Mouse (Mus musculus) urinary bladder, adult 18-20 months (tissue): ENCODE data around the gene Ghrh.

Experiments
- DNase-seq, 2 experiments: peaks; one replicate each; pipeline ENCODE4 v3.0.0; 2022; ENCODE audit warnings: low spot score in 2 of 2, mixed read lengths in 2 of 2

The Ghrh gene

GRCm38 (mm10) chr2:157349121-157349778, 1.9 kb upstream of the Ghrh start:
- no peak for DNase-seq

- no peak for DNase-seq
Measured at GRCm38 (mm10) chr2:157343337-157343736, 4.0 kb downstream of the Ghrh start.

GRCm38 (mm10) chr2:157342328-157342926, 4.9 kb downstream of the Ghrh start:
- DNase-seq, result no peak

- DNase-seq, result peak; percentile 45 to 61
Measured at GRCm38 (mm10) chr2:157341554-157342270, 5.6 kb downstream of the Ghrh start.

- DNase-seq, result no peak
Measured at GRCm38 (mm10) chr2:157340221-157340741, 7.0 kb downstream of the Ghrh start.

GRCm38 (mm10) chr2:157339532-157339931, 7.8 kb downstream of the Ghrh start:
- DNase-seq, result no peak

GRCm38 (mm10) chr2:157338663-157339062, 8.6 kb downstream of the Ghrh start:
- peak; percentile 47 to 49 for DNase-seq

GRCm38 (mm10) chr2:157332059-157332458, 15.2 kb downstream of the Ghrh start:
- DNase-seq, result no peak

GRCm38 (mm10) chr2:157328570-157328969, 18.7 kb downstream of the Ghrh start:
- no peak for DNase-seq

GRCm38 (mm10) chr2:157328106-157328505, 19.2 kb downstream of the Ghrh start:
- no peak for DNase-seq

GRCm38 (mm10) chr2:157325238-157325637, 22.1 kb downstream of the Ghrh start:
- DNase-seq, result peak in 1 of 2 experiments; percentile 40

- DNase-seq, result no peak
Measured at GRCm38 (mm10) chr2:157322029-157322766, 25.1 kb downstream of the Ghrh start.

GRCm38 (mm10) chr2:157320886-157321285, 26.4 kb downstream of the Ghrh start:
- DNase-seq, result no peak

GRCm38 (mm10) chr2:157320135-157320534, 27.2 kb downstream of the Ghrh start:
- DNase-seq, result no peak

- no peak for DNase-seq
Measured at GRCm38 (mm10) chr2:157317220-157317619, 30.1 kb downstream of the Ghrh start.

- no peak for DNase-seq
Measured at GRCm38 (mm10) chr2:157316358-157316933, 30.9 kb downstream of the Ghrh start.

GRCm38 (mm10) chr2:157315486-157315885, 31.8 kb downstream of the Ghrh start:
- no peak for DNase-seq

GRCm38 (mm10) chr2:157314310-157314709, 33.0 kb downstream of the Ghrh start:
- DNase-seq, result no peak

- DNase-seq, result no peak
Measured at GRCm38 (mm10) chr2:157313718-157314117, 33.6 kb downstream of the Ghrh start.

- DNase-seq, result no peak
Measured at GRCm38 (mm10) chr2:157310963-157311637, 36.2 kb downstream of the Ghrh start.

GRCm38 (mm10) chr2:157309611-157310010, 37.7 kb downstream of the Ghrh start:
- DNase-seq, result no peak
